Mouse (Mus musculus) ES-E14 (cell line): ENCODE measurements around the gene Cbx4.

Source experiments
- CHD2 ChIP-seq: IDR thresholded peaks from 2 replicates; pipeline ENCODE4 v1.6.1; 2014; ENCODE audit warnings: mild to moderate bottlenecking, low read depth, low read length, inconsistent platforms
- HCFC1 ChIP-seq: IDR thresholded peaks from 2 replicates; pipeline ENCODE4 v1.6.1; 2012; ENCODE audit warnings: low read length, inconsistent platforms, borderline replicate concordance; ENCODE audit not compliant: insufficient read depth

GRCm38 (mm10) chr11:119084446-119085278 lies 1.4 kb downstream of the Cbx4 start:
- no peak for TF ChIP-seq CHD2
- no peak for TF ChIP-seq HCFC1
